Mouse (Mus musculus) heart, postnatal 25 days (tissue): ENCODE measurements at regions not wholly inside any gene's neighbourhood (a gene's known extent, or its start where the extent isn't known, plus 50 kb on each side); places are given as distances from the start of the nearest gene placed in this dataset.

ENCODE experiments used
- DNase-seq: peaks from one replicate; pipeline ENCODE4 v3.0.0; 2022; ENCODE audit warnings: low spot score
- intact Hi-C: fragments of 180-260 bp; cut with DNase I; formaldehyde crosslinking; loops from one replicate; pipeline ENCODE4 v1.15.1; 2025

GRCm38 (mm10) chr9:122437464-122437863 lies 86.1 kb downstream of the Abhd5 start:
- intact Hi-C loops: no loop called here
- DNase-seq: no peak

GRCm38 (mm10) chr9:122446387-122447105 lies 95.1 kb downstream of the Abhd5 start:
- no peak for DNase-seq
- intact Hi-C loops: no loop called here

GRCm38 (mm10) chr9:122447568-122447967 lies 96.2 kb downstream of the Abhd5 start:
- no peak for DNase-seq
- intact Hi-C loops: no loop called here

- intact Hi-C loops: no loop called here
- no peak for DNase-seq
These were observed 96.9 kb downstream of the Abhd5 start for GRCm38 (mm10) chr9:122448342-122448741.

- intact Hi-C loops: no loop called here
- no peak for DNase-seq
These were observed 99.1 kb downstream of the Abhd5 start for GRCm38 (mm10) chr9:122450524-122450923.

- intact Hi-C loops: no loop called here
- DNase-seq: no peak
These were observed 103.9 kb downstream of the Abhd5 start for GRCm38 (mm10) chr9:122455301-122455700.

GRCm38 (mm10) chr9:122455779-122456178 lies 104.4 kb downstream of the Abhd5 start:
- intact Hi-C loops: no loop called here
- DNase-seq: no peak

- intact Hi-C loops: no loop called here
These were observed 108.1 kb downstream of the Abhd5 start for GRCm38 (mm10) chr9:122459491-122459890.

GRCm38 (mm10) chr9:122471539-122471938 lies 120.1 kb downstream of the Abhd5 start:
- DNase-seq: no peak
- intact Hi-C loops: no loop called here

More at GRCm38 (mm10) chr9:122459491-122459890, 108.1 kb downstream of the Abhd5 start:
- no peak for DNase-seq

GRCm38 (mm10) chr9:122476356-122476755 lies 124.9 kb downstream of the Abhd5 start:
- intact Hi-C loops: no loop called here

GRCm38 (mm10) chr9:122487001-122487400 lies 135.6 kb downstream of the Abhd5 start:
- DNase-seq: no peak
- intact Hi-C loops: no loop called here

More at GRCm38 (mm10) chr9:122476356-122476755, 124.9 kb downstream of the Abhd5 start:
- DNase-seq: no peak

- no peak for DNase-seq
- intact Hi-C loops: no loop called here
These were observed 143.3 kb downstream of the Abhd5 start for GRCm38 (mm10) chr9:122494691-122495090.

- no peak for DNase-seq
- intact Hi-C loops: no loop called here
These were observed 145.1 kb downstream of the Abhd5 start for GRCm38 (mm10) chr9:122496482-122496985.

GRCm38 (mm10) chr9:122501864-122502341 lies 150.5 kb downstream of the Abhd5 start:
- intact Hi-C loops: no loop called here
- DNase-seq: no peak

- intact Hi-C loops: no loop called here
- DNase-seq: no peak
These were observed 170.2 kb downstream of the Abhd5 start for GRCm38 (mm10) chr9:122521569-122521968.

GRCm38 (mm10) chr9:122525621-122526055 lies 174.2 kb downstream of the Abhd5 start:
- no peak for DNase-seq
- intact Hi-C loops: no loop called here

- intact Hi-C loops: no loop called here
These were observed 176.9 kb downstream of the Abhd5 start for GRCm38 (mm10) chr9:122528267-122528666.

GRCm38 (mm10) chr9:122529721-122530120 lies 178.3 kb downstream of the Abhd5 start:
- intact Hi-C loops: no loop called here
- DNase-seq: no peak

More at GRCm38 (mm10) chr9:122528267-122528666, 176.9 kb downstream of the Abhd5 start:
- DNase-seq: no peak

- intact Hi-C loops: no loop called here
- no peak for DNase-seq
These were observed 180.4 kb downstream of the Abhd5 start for GRCm38 (mm10) chr9:122531806-122532205.

- DNase-seq: no peak
- intact Hi-C loops: no loop called here
These were observed 182.9 kb downstream of the Abhd5 start for GRCm38 (mm10) chr9:122534121-122534814.

- DNase-seq: no peak
- intact Hi-C loops: no loop called here
These were observed 183.6 kb downstream of the Abhd5 start for GRCm38 (mm10) chr9:122534965-122535364.
